13 mouse cellular contexts compared by ENCODE assay signal in the genomic region with DNA sequence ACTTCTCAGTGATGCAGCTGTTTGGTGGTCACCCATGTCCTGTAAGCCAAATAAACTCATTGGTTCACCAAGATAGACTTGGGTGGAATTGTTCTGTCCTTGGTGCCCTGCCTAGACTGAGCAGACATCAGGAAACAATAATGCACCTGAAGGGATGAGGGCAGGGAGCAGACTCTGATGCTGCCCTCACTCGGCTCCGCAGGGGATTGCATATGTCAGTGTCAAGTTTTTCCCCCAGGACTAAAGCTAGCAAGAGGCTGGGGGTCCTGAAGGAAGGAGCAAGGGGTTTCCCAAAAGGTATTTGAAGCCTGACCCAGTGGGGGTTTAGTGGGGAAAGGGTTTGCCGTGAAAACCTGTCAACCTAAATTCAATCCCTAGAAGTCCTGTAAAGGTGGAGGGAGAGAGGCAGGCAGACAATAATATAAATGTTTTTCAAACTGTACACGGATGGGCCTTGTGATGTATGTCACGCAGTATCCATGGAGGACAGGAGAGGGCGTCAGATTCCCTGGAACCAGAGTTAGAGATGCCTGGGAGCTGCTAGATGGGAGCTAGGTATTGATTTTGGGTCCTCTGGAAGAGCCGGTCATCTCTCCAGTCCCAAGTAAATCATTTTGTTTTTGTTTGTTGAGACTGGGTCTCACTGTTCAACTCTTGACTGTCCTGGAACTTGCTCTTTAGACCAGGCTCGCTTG. TPM values are rescaled to one million over a fixed set of nuclear protein-coding genes. Genes with fewer than 3 reads are reported as not detected.
DNase-seq lines count a peak whose midpoint lies in the region; ATAC-seq and TF ChIP-seq lines count a peak whose summit lies in the region.
"Had no signal": no experiment of that assay in that cellular context is flagged by ENCODE, and none has a peak within 500 bp of the region (broad histone marks: within the 10 kb centered on the region; RNA-seq: fewer than 3 reads in every experiment).

No protein-coding gene starts in this region.

- no peak for TF ChIP-seq EP300 in heart, adult 2 months (IDR thresholded peaks at IDR 0.05; ENCODE audit: insufficient read depth, low read depth, low read length)
- TF ChIP-seq EP300 in liver, embryonic 14.5 days (IDR thresholded peaks at IDR 0.05; ENCODE audit: low read depth) = no peak

- no peak for DNase-seq in heart, adult 2 months
- DNase-seq in heart, postnatal 10 days = no peak
- no peak for DNase-seq in lung, embryonic 14.5 days
- DNase-seq in lung, postnatal 25 days (ENCODE audit: low spot score) = no peak
- DNase-seq in MN1 (ENCODE audit: low spot score) = peak; percentile 34
- no peak for DNase-seq in liver, embryonic 14.5 days (ENCODE audit: low read depth in 3 of 3, low spot score in 3 of 3)
- no peak for DNase-seq in urinary bladder, postnatal 25 days (ENCODE audit: low spot score)
- DNase-seq: cerebellum, postnatal 14 days; heart, postnatal 14 days had no signal

- no peak for TF ChIP-seq POLR2A in heart, adult 2 months (IDR thresholded peaks at IDR 0.05; ENCODE audit: insufficient read depth, low read depth, low read length)

- peak; percentile 52 for TF ChIP-seq CTCF in heart, adult 2 months (IDR thresholded peaks at IDR 0.05)
- peak; percentile 9; the same call in 1 of the 2 replicates for TF ChIP-seq CTCF in lung, embryonic 14.5 days (IDR thresholded peaks at IDR 0.05; ENCODE audit: low read depth)
- peak; percentile 27; the same call in 1 of the 2 replicates for TF ChIP-seq CTCF in liver, embryonic 14.5 days (IDR thresholded peaks at IDR 0.05; ENCODE audit: low read depth)

- no peak overlapping the region for H3K9ac ChIP-seq in heart, adult 2 months (ENCODE audit: low read depth, low read length)
- no peak overlapping the region for H3K9ac ChIP-seq in lung, embryonic 14.5 days
- no peak overlapping the region for H3K9ac ChIP-seq in liver, embryonic 14.5 days (replicated peaks)
- no peak overlapping the region for H3K9ac ChIP-seq in hindbrain, embryonic 16.5 days (ENCODE audit: low read depth, low read length)
- H3K9ac ChIP-seq: liver, embryonic 15.5 days had no signal

- no peaks in the 10 kb centered on the region for H3K36me3 ChIP-seq in heart, adult 2 months (ENCODE audit: control insufficient read depth, insufficient read depth, low read length)
- H3K36me3 ChIP-seq in lung, embryonic 14.5 days (ENCODE audit: insufficient read depth) = peaks cover 29% of the 10 kb centered on the region
- peaks cover 16% of the 10 kb centered on the region for H3K36me3 ChIP-seq in liver, embryonic 14.5 days (replicated peaks; ENCODE audit: control insufficient read depth, insufficient read depth, low read depth)
- peaks cover 8% of the 10 kb centered on the region; the same call in 1 of the 2 replicates for H3K36me3 ChIP-seq in hindbrain, embryonic 16.5 days (ENCODE audit: control insufficient read depth, insufficient read depth, low read length)

- no peaks in the 10 kb centered on the region for H3K79me2 ChIP-seq in heart, adult 2 months (replicated peaks; ENCODE audit: control insufficient read depth, insufficient read depth, low read length)

- intact Hi-C loops in heart, adult 2 months (cut with DNase I) = no loop called here
- intact Hi-C loops in heart, postnatal 10 days (cut with DNase I) = no loop called here

- ATAC-seq in lung, embryonic 14.5 days (ENCODE audit: insufficient read depth) = no peak
- ATAC-seq in liver, embryonic 14.5 days (ENCODE audit: insufficient read depth) = no peak
- ATAC-seq in hindbrain, embryonic 16.5 days = no peak
- ATAC-seq: inflammation-experienced regulatory T-cells, adult 6 months had no signal

- H3K4me3 ChIP-seq in heart, adult 2 months = no peak overlapping the region
- no peak overlapping the region for H3K4me3 ChIP-seq in lung, embryonic 14.5 days (ENCODE audit: low read depth, low read length)
- no peak overlapping the region for H3K4me3 ChIP-seq in liver, embryonic 14.5 days (ENCODE audit: insufficient read depth in 1 of 2, low read depth in 2 of 2, low read length in 2 of 2)
- no peak overlapping the region for H3K4me3 ChIP-seq in hindbrain, embryonic 16.5 days (ENCODE audit: low read length)
- H3K4me3 ChIP-seq: liver, embryonic 15.5 days; midbrain, embryonic 10.5 days had no signal

- no peaks in the 10 kb centered on the region for H3K27me3 ChIP-seq in heart, adult 2 months (ENCODE audit: control insufficient read depth, insufficient read depth, low read length)
- no peaks in the 10 kb centered on the region for H3K27me3 ChIP-seq in lung, embryonic 14.5 days (ENCODE audit: insufficient read depth, low read length)
- no peaks in the 10 kb centered on the region for H3K27me3 ChIP-seq in liver, embryonic 14.5 days (ENCODE audit: control insufficient read depth, insufficient read depth, low read length)
- no peaks in the 10 kb centered on the region for H3K27me3 ChIP-seq in hindbrain, embryonic 16.5 days (replicated peaks; ENCODE audit: control insufficient read depth, insufficient read depth, low read length)
- H3K27me3 ChIP-seq: liver, embryonic 15.5 days had no signal

- H3K9me3 ChIP-seq in lung, embryonic 14.5 days (ENCODE audit: low read depth, low read length) = no peaks in the 10 kb centered on the region
- H3K9me3 ChIP-seq in liver, embryonic 14.5 days (ENCODE audit: control insufficient read depth, low read length) = peaks cover 3% of the 10 kb centered on the region; the same call in 1 of the 2 replicates
- no peaks in the 10 kb centered on the region for H3K9me3 ChIP-seq in hindbrain, embryonic 16.5 days (ENCODE audit: control insufficient read depth, low read length)
- H3K9me3 ChIP-seq: liver, embryonic 15.5 days had no signal

- H3K27ac ChIP-seq in heart, adult 2 months = no peak overlapping the region
- H3K27ac ChIP-seq in lung, embryonic 14.5 days (ENCODE audit: low read depth) = no peak overlapping the region
- H3K27ac ChIP-seq in liver, embryonic 14.5 days = no peak overlapping the region
- H3K27ac ChIP-seq in hindbrain, embryonic 16.5 days (ENCODE audit: low read depth, low read length) = no peak overlapping the region
- H3K27ac ChIP-seq: liver, embryonic 15.5 days; midbrain, embryonic 10.5 days had no signal

- H3K4me1 ChIP-seq in heart, adult 2 months (ENCODE audit: control insufficient read depth, insufficient read depth, low read length) = no peaks in the 10 kb centered on the region
- H3K4me1 ChIP-seq in lung, embryonic 14.5 days (ENCODE audit: insufficient read depth) = no peaks in the 10 kb centered on the region
- no peaks in the 10 kb centered on the region for H3K4me1 ChIP-seq in liver, embryonic 14.5 days (replicated peaks; ENCODE audit: control insufficient read depth in 2 of 2, insufficient read depth in 2 of 2, low read length in 1 of 2)
- H3K4me1 ChIP-seq in hindbrain, embryonic 16.5 days (ENCODE audit: control insufficient read depth, insufficient read depth, low read depth, low read length) = no peaks in the 10 kb centered on the region
- H3K4me1 ChIP-seq: liver, embryonic 15.5 days; midbrain, embryonic 10.5 days had no signal

- no peak overlapping the region for H3K4me2 ChIP-seq in lung, embryonic 14.5 days
- H3K4me2 ChIP-seq in liver, embryonic 14.5 days (ENCODE audit: low read depth) = no peak overlapping the region
- no peak overlapping the region for H3K4me2 ChIP-seq in hindbrain, embryonic 16.5 days (ENCODE audit: low read length)
- H3K4me2 ChIP-seq: liver, embryonic 15.5 days had no signal

- 59% methylated on average over 8 of the region's 8 CpGs for WGBS in heart, adult 2 months
- 45% methylated on average over 8 of the region's 8 CpGs for WGBS in lung, embryonic 14.5 days
- 52% methylated on average over 8 of the region's 8 CpGs for WGBS in liver, embryonic 14.5 days (ENCODE audit: insufficient replicate concordance)
- WGBS in hindbrain, embryonic 16.5 days = 44% methylated on average over 8 of the region's 8 CpGs

RNA-seq across cellular contexts. Expression of gene Rab42, which starts 7.3 kb away (rescaled TPM):
- 1 to 10 TPM in 1 of 2 experiments, under 1 TPM in 1; 0.73 to 1.1 TPM for total RNA-seq in heart, adult 2 months (2021)
- polyA plus RNA-seq in heart, adult 2 months (2012; rRNA removed) = 3.8 and 4.2 TPM in 2 replicates
- total RNA-seq in heart, postnatal 10 days (2021) = 1 to 10 TPM; 1.1 TPM
- polyA plus RNA-seq in lung, embryonic 14.5 days (2014; fragmentation: Nextera tagmentation; extraction: Ambion mirVana) = 1.2 and 1.9 TPM in 2 replicates
- 0.33 and 0.47 TPM in 2 replicates for polyA plus RNA-seq in liver, embryonic 14.5 days (2012; rRNA removed)
- 0.25 and 0.27 TPM in 2 replicates for polyA plus RNA-seq in liver, embryonic 14.5 days (2014; fragmentation: Nextera tagmentation; extraction: Ambion mirVana)
- 3.9 and 4.8 TPM in 2 replicates for polyA plus RNA-seq in hindbrain, embryonic 16.5 days (2015; fragmentation: Nextera tagmentation; extraction: Ambion mirVana)

RNA-seq across cellular contexts. Expression of gene Taf12, which starts 21.7 kb away (rescaled TPM):
- total RNA-seq in heart, adult 2 months (2021) = 10 to 100 TPM; 29.8 to 34.6 TPM
- 16.1 and 25.1 TPM in 2 replicates for polyA plus RNA-seq in heart, adult 2 months (2012; rRNA removed)
- 10 to 100 TPM; 21.8 to 28.0 TPM for total RNA-seq in heart, postnatal 10 days (2021)
- 48.7 and 49.1 TPM in 2 replicates for polyA plus RNA-seq in lung, embryonic 14.5 days (2014; fragmentation: Nextera tagmentation; extraction: Ambion mirVana)
- 10.4 and 24.5 TPM in 2 replicates for polyA plus RNA-seq in liver, embryonic 14.5 days (2012; rRNA removed)
- 48.7 and 49.5 TPM in 2 replicates for polyA plus RNA-seq in liver, embryonic 14.5 days (2014; fragmentation: Nextera tagmentation; extraction: Ambion mirVana)
- polyA plus RNA-seq in hindbrain, embryonic 16.5 days (2015; fragmentation: Nextera tagmentation; extraction: Ambion mirVana) = 37.5 and 40.3 TPM in 2 replicates

RNA-seq across cellular contexts. Expression of gene Trnau1ap, which starts 33.5 kb away (rescaled TPM):
- total RNA-seq in heart, adult 2 months (2021) = 10 to 100 TPM; 21.3 to 24.6 TPM
- polyA plus RNA-seq in heart, adult 2 months (2012; rRNA removed) = 14.8 and 14.9 TPM in 2 replicates
- 10 to 100 TPM; 28.3 to 29.5 TPM for total RNA-seq in heart, postnatal 10 days (2021)
- 69.9 and 71.8 TPM in 2 replicates for polyA plus RNA-seq in lung, embryonic 14.5 days (2014; fragmentation: Nextera tagmentation; extraction: Ambion mirVana)
- polyA plus RNA-seq in liver, embryonic 14.5 days (2012; rRNA removed) = 7.0 and 8.8 TPM in 2 replicates
- 36.6 and 36.7 TPM in 2 replicates for polyA plus RNA-seq in liver, embryonic 14.5 days (2014; fragmentation: Nextera tagmentation; extraction: Ambion mirVana)
- polyA plus RNA-seq in hindbrain, embryonic 16.5 days (2015; fragmentation: Nextera tagmentation; extraction: Ambion mirVana) = 75.2 and 77.9 TPM in 2 replicates

RNA-seq across cellular contexts. Expression of gene Gmeb1, which starts 34.4 kb away (rescaled TPM):
- 10 to 100 TPM in 1 of 2 experiments, 1 to 10 TPM in 1; 8.5 to 10.0 TPM for total RNA-seq in heart, adult 2 months (2021)
- polyA plus RNA-seq in heart, adult 2 months (2012; rRNA removed) = 7.7 and 9.5 TPM in 2 replicates
- total RNA-seq in heart, postnatal 10 days (2021) = 10 to 100 TPM; 14.5 TPM
- 33.1 and 39.5 TPM in 2 replicates for polyA plus RNA-seq in lung, embryonic 14.5 days (2014; fragmentation: Nextera tagmentation; extraction: Ambion mirVana)
- polyA plus RNA-seq in liver, embryonic 14.5 days (2012; rRNA removed) = 6.3 and 8.1 TPM in 2 replicates
- 9.9 and 12.2 TPM in 2 replicates for polyA plus RNA-seq in liver, embryonic 14.5 days (2014; fragmentation: Nextera tagmentation; extraction: Ambion mirVana)
- 37.6 and 38.1 TPM in 2 replicates for polyA plus RNA-seq in hindbrain, embryonic 16.5 days (2015; fragmentation: Nextera tagmentation; extraction: Ambion mirVana)

RNA-seq across cellular contexts. Expression of gene Rcc1, which starts 57.6 kb away (rescaled TPM):
- 1 to 10 TPM; 6.6 to 7.5 TPM for total RNA-seq in heart, adult 2 months (2021)
- 5.1 and 5.2 TPM in 2 replicates for polyA plus RNA-seq in heart, adult 2 months (2012; rRNA removed)
- total RNA-seq in heart, postnatal 10 days (2021) = 10 to 100 TPM; 13.9 to 17.0 TPM
- polyA plus RNA-seq in lung, embryonic 14.5 days (2014; fragmentation: Nextera tagmentation; extraction: Ambion mirVana) = 67.5 and 77.0 TPM in 2 replicates
- polyA plus RNA-seq in liver, embryonic 14.5 days (2012; rRNA removed) = 21.5 and 22.2 TPM in 2 replicates
- 27.2 and 32.0 TPM in 2 replicates for polyA plus RNA-seq in liver, embryonic 14.5 days (2014; fragmentation: Nextera tagmentation; extraction: Ambion mirVana)
- 31.5 and 35.2 TPM in 2 replicates for polyA plus RNA-seq in hindbrain, embryonic 16.5 days (2015; fragmentation: Nextera tagmentation; extraction: Ambion mirVana)
